Mouse (Mus musculus): ENCODE measurements around the gene Cpne1. TPM values are rescaled to one million over a fixed set of nuclear protein-coding genes. Genes with fewer than 3 reads are reported as not detected.

Cpne1 gene
- polyA plus RNA-seq, 1 experiment: 27.7 TPM

DNA sequence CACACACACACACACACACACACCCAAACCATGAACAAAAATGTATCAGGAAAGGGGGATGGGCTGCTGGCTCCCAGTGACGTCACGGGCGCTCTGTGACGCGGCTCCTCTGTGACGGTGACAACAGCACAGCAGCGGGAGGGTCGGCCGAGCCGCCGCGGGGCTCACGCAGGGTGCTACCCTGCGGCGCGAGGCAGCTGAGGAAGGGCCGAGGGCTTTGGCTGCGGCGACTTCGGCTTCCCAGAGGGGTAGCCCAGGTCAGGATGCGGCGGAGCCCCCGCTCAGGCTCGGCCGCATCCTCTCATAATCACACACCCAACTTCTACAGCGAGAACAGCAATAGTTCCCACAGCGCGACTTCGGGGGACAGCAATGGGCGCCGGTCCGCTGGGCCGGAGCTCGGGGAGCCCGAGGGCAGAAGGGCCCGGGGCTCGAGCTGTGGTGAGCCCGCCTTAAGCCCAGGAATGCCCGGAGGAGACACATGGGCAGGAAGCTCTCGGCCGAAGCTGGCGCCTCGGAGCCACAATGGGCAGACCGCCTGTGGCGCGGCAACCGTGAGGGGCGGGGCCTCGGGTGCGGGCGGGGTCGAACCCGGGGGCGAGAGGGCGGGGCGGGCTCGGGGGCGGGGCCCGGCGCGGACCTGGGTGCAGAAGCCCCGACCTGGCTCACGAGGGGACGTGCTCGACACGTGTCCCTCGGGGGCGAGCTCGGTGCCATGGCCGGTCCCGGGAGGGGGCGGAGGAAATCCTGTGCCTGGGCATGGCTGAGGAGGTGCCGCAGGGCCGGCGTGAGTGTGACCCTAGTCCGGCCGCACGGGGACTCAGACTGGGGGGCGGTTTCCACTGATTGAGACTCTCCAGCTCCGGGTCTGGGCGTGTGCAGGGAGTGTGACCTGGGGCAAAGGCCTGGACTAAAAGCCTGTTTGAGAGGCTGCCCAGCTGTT, 46.4 kb downstream of the Cpne1 start, which contains the start of gene Spag4:
Spag4 (plus strand) TSS at position 77 of the 943 bp plus-strand sequence.
- H3K27me3 ChIP-seq (replicated peaks): peaks cover 16% of the 10 kb centered on the region
- TF ChIP-seq FLI1 (IDR thresholded peaks at IDR 0.05; ENCODE audit: low read length): no peak
- no peak for TF ChIP-seq GATA1 (IDR thresholded peaks at IDR 0.05; ENCODE audit: borderline replicate concordance, low read length)
- H3K9me3 ChIP-seq: peaks cover 3% of the 10 kb centered on the region; the same call in 1 of the 2 replicates
- peaks cover 30% of the 10 kb centered on the region for H3K36me3 ChIP-seq (replicated peaks; ENCODE audit: low read length)
- peak within 1 kb of the TSS; percentile 94 for H3K4me3 ChIP-seq (replicated peaks)
- peaks cover 10% of the 10 kb centered on the region for H3K4me1 ChIP-seq

DNA sequence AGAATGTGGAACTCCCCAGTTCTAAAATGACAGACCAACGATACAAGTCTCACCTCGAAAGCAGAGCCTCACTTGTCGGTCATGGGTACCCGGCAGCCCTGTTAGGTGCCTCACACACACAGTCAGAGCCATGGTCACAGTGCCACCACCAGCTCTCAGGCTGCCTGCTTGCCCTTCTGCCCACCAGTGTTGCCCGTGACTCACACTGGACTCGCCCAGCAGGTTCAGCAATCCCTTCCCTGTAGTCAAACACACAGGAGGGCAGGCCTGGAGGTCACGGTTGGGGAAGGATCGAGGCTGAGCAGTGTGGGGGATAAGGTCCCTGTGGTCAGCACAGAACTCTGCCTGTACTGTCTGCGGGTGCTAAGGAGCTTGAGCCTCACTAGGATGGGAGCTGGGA, 58.9 kb downstream of the Cpne1 start, which contains the start of gene Fer1l4:
Fer1l4 (minus strand) TSS at position 132 of the 400 bp plus-strand sequence.
- H3K9me3 ChIP-seq: peaks cover 18% of the 10 kb centered on the region
- H3K4me3 ChIP-seq (replicated peaks): peak within 1 kb of the TSS; percentile 42
- TF ChIP-seq FLI1 (IDR thresholded peaks at IDR 0.05; ENCODE audit: low read length): no peak
- no peak for TF ChIP-seq GATA1 (IDR thresholded peaks at IDR 0.05; ENCODE audit: borderline replicate concordance, low read length)
- no peaks in the 10 kb centered on the region for H3K36me3 ChIP-seq (replicated peaks; ENCODE audit: low read length)
- H3K4me1 ChIP-seq: peaks cover 7% of the 10 kb centered on the region
- peaks cover 58% of the 10 kb centered on the region for H3K27me3 ChIP-seq (replicated peaks)

DNA sequence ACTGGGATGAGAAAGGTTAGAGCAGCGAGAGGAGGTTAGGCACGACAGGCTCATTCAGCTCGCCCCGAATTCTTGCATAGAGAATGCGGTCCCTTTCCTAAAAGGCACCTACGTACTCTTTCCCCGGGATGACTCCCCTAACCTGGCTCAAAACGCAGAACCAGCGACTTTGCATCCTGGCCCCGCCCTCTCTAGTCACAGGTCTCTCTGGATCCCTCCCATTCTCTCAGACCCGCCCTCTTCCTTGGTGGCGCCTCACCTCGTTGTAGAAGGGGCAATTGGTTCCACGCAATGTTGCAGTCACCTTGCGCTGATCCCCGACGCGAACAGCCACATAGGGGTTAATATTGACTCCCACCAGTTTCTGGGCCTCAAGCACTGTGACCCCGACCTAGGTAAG, 63.8 kb downstream of the Cpne1 start:
- H3K9me3 ChIP-seq: peaks cover 2% of the 10 kb centered on the region; the same call in 1 of the 2 replicates
- TF ChIP-seq FLI1 (IDR thresholded peaks at IDR 0.05; ENCODE audit: low read length) (no peak), GATA1 (IDR thresholded peaks at IDR 0.05; ENCODE audit: borderline replicate concordance, low read length) (no peak)
- H3K27me3 ChIP-seq (replicated peaks): peaks cover 86% of the 10 kb centered on the region
- H3K4me3 ChIP-seq (replicated peaks): peak overlapping the region; percentile 23
- no peaks in the 10 kb centered on the region for H3K36me3 ChIP-seq (replicated peaks; ENCODE audit: low read length)
- H3K4me1 ChIP-seq: peaks cover 8% of the 10 kb centered on the region

GRCm38 (mm10) chr2:156042903-156043302, 68.9 kb downstream of the Cpne1 start:
- no peak for TF ChIP-seq FLI1 (IDR thresholded peaks at IDR 0.05; ENCODE audit: low read length)
- TF ChIP-seq GATA1 (IDR thresholded peaks at IDR 0.05; ENCODE audit: borderline replicate concordance, low read length): no peak
- H3K4me1 ChIP-seq: peaks cover 8% of the 10 kb centered on the region
- peaks cover 75% of the 10 kb centered on the region for H3K27me3 ChIP-seq (replicated peaks)
- H3K36me3 ChIP-seq (replicated peaks; ENCODE audit: low read length): no peaks in the 10 kb centered on the region
- H3K4me3 ChIP-seq (replicated peaks): no peak overlapping the region
- H3K9me3 ChIP-seq: no peaks in the 10 kb centered on the region

- TF ChIP-seq FLI1 (IDR thresholded peaks at IDR 0.05; ENCODE audit: low read length) (no peak), GATA1 (IDR thresholded peaks at IDR 0.05; ENCODE audit: borderline replicate concordance, low read length) (no peak)
- Histone ChIP-seq H3K27me3 (replicated peaks) (peaks cover 75% of the 10 kb centered on the region), H3K36me3 (replicated peaks; ENCODE audit: low read length) (no peaks in the 10 kb centered on the region), H3K9me3 (no peaks in the 10 kb centered on the region), H3K4me1 (peaks cover 4% of the 10 kb centered on the region; the same call in 1 of the 2 replicates), H3K4me3 (replicated peaks) (no peak overlapping the region)
Observed at GRCm38 (mm10) chr2:156039390-156039789, 72.4 kb downstream of the Cpne1 start.

GRCm38 (mm10) chr2:156025482-156025881, 86.3 kb downstream of the Cpne1 start:
- H3K4me3 ChIP-seq (replicated peaks): no peak overlapping the region
- peaks cover 22% of the 10 kb centered on the region for H3K27me3 ChIP-seq (replicated peaks)

More at GRCm38 (mm10) chr2:156025482-156025881, 86.3 kb downstream of the Cpne1 start:
- Histone ChIP-seq H3K36me3 (replicated peaks; ENCODE audit: low read length) (no peaks in the 10 kb centered on the region), H3K4me1 (peaks cover 19% of the 10 kb centered on the region), H3K9me3 (no peaks in the 10 kb centered on the region)
- TF ChIP-seq FLI1 (IDR thresholded peaks at IDR 0.05; ENCODE audit: low read length): no peak
- no peak for TF ChIP-seq GATA1 (IDR thresholded peaks at IDR 0.05; ENCODE audit: borderline replicate concordance, low read length)

Other genes starting within 250 kb of the Cpne1 start
- 2.6 and 2.8 TPM in 2 replicates for gene Uqcc1, start 181.7 kb downstream of the Cpne1 start, polyA plus RNA-seq (2012; ENCODE audit: insufficient read depth, low replicate concordance)
- gene Gm15557, start 171.2 kb downstream of the Cpne1 start, polyA plus RNA-seq (2012; ENCODE audit: insufficient read depth, low replicate concordance): not detected in 2 replicates
- gene Gdf5, start 166.6 kb downstream of the Cpne1 start, polyA plus RNA-seq (2012; ENCODE audit: insufficient read depth, low replicate concordance): not detected in 2 replicates
- gene Cep250, start 155.5 kb downstream of the Cpne1 start, polyA plus RNA-seq (2012; ENCODE audit: insufficient read depth, low replicate concordance): 7.1 and 19.6 TPM in 2 replicates
- gene 6430550D23Rik, start 104.0 kb downstream of the Cpne1 start, polyA plus RNA-seq (2012; ENCODE audit: insufficient read depth, low replicate concordance): not detected in 2 replicates
- 49.2 and 93.8 TPM in 2 replicates for gene Ergic3, start 103.9 kb downstream of the Cpne1 start, polyA plus RNA-seq (2012; ENCODE audit: insufficient read depth, low replicate concordance)
- gene Fer1l4, start 59.0 kb downstream of the Cpne1 start, polyA plus RNA-seq (2012; ENCODE audit: insufficient read depth, low replicate concordance): not detected in 2 replicates
- 2.2 TPM in 1 of 2 replicates, not detected in the other for gene Spag4, start 46.8 kb downstream of the Cpne1 start, polyA plus RNA-seq (2012; ENCODE audit: insufficient read depth, low replicate concordance)
- 2.3 and 7.1 TPM in 2 replicates for gene Rbm12, start within 50 bp of the Cpne1 start, polyA plus RNA-seq (2012; ENCODE audit: insufficient read depth, low replicate concordance)
- not detected in 2 replicates for gene Gm28036, start 15.1 kb upstream of the Cpne1 start, polyA plus RNA-seq (2012; ENCODE audit: insufficient read depth, low replicate concordance)
- 248 and 453 TPM in 2 replicates for gene Romo1, start 32.1 kb upstream of the Cpne1 start, polyA plus RNA-seq (2012; ENCODE audit: insufficient read depth, low replicate concordance)
- 5.4 and 12.7 TPM in 2 replicates for gene Nfs1, start 32.2 kb upstream of the Cpne1 start, polyA plus RNA-seq (2012; ENCODE audit: insufficient read depth, low replicate concordance)
- gene Rbm39, start 68.3 kb upstream of the Cpne1 start, polyA plus RNA-seq (2012; ENCODE audit: insufficient read depth, low replicate concordance): 68.5 and 230 TPM in 2 replicates
- gene Phf20, start 84.5 kb upstream of the Cpne1 start, polyA plus RNA-seq (2012; ENCODE audit: insufficient read depth, low replicate concordance): 31.7 and 56.9 TPM in 2 replicates
- gene Cnbd2, start 200.3 kb upstream of the Cpne1 start, polyA plus RNA-seq (2012; ENCODE audit: insufficient read depth, low replicate concordance): 0.74 TPM in 1 of 2 replicates, not detected in the other
- 797 and 1,035 TPM in 2 replicates for gene Scand1, start 200.7 kb upstream of the Cpne1 start, polyA plus RNA-seq (2012; ENCODE audit: insufficient read depth, low replicate concordance)

Data from megakaryocyte, embryonic 14.5 days (primary cell).